20 mouse cellular contexts compared by ENCODE assay signal in the genomic region with DNA sequence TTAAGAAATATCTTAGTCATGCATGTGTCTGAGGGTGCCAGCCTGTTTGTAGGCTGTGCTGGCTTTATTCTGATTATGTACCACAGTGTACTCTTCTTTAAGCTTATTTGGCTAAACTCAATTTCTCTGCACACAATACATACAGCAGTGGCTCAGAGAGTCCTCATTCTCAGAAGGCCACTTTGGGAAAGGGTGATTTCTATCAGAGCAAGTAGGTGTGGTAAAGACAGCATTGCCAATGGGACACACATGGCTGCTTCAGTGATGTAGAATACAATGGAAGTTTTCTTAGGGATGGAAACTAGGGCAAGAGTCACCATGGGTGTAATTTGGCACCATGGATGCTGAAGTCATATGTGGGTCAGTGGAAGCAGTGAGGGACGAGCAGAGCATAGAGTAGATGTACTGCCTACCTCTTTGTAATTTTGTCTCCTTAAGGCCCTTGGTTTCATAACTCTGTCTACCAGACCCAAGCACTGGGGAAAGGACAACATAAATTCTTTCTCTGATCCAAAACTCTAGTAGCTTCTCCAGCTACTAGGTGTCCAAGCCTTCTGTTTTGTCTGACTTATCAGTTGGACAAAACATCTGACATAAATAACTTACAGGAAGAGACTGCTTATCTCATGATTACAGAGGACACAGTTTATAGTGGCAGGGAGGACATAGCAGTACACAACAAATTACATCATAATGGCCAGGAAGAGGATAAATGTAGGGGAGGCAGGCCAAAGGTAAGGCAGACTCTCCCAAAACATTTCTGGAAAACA. TPM values are rescaled to one million over a fixed set of nuclear protein-coding genes. Genes with fewer than 3 reads are reported as not detected.
DNase-seq lines count a peak whose midpoint lies in the region; ATAC-seq and TF ChIP-seq lines count a peak whose summit lies in the region.
"Had no signal": no experiment of that assay in that cellular context is flagged by ENCODE, and none has a peak within 500 bp of the region (broad histone marks: within the 10 kb centered on the region; RNA-seq: fewer than 3 reads in every experiment).

No protein-coding gene starts in this region.

- intact Hi-C loops in left cerebral cortex, postnatal 25 days (cut with DNase I) = no loop called here

- 45% methylated on average over 1 of the region's 1 CpGs for WGBS in lung, postnatal 0 days
- 33% methylated on average over 1 of the region's 1 CpGs for WGBS in liver, embryonic 12.5 days (ENCODE audit: insufficient replicate concordance)
- 80% methylated on average over 1 of the region's 1 CpGs for WGBS in hindbrain, embryonic 16.5 days

- peak; percentile 91 for DNase-seq in heart, adult 11 months
- DNase-seq in heart, postnatal 4 days = no peak
- peak; percentile 59 for DNase-seq in lung, postnatal 0 days (ENCODE audit: low spot score)
- no peak for DNase-seq in lung, postnatal 4 days
- no peak for DNase-seq in thymus, postnatal 4 days
- DNase-seq in left cerebral cortex, postnatal 25 days (ENCODE audit: low spot score in 2 of 2) = no peak
- DNase-seq: adrenal gland, adult 8-10 months; cerebellum, postnatal 14 days; lung, embryonic 14.5 days; right cerebral cortex, postnatal 25 days had no signal

- TF ChIP-seq CTCF in lung, postnatal 0 days (IDR thresholded peaks at IDR 0.05) = no peak

- no peaks in the 10 kb centered on the region for H3K9me3 ChIP-seq in lung, postnatal 0 days (ENCODE audit: low read length)
- H3K9me3 ChIP-seq in liver, embryonic 12.5 days (replicated peaks) = no peaks in the 10 kb centered on the region
- H3K9me3 ChIP-seq in hindbrain, embryonic 16.5 days (ENCODE audit: control insufficient read depth, low read length) = no peaks in the 10 kb centered on the region
- H3K9me3 ChIP-seq: forebrain, embryonic 10.5 days; midbrain, embryonic 13.5 days had no signal

- H3K27me3 ChIP-seq in lung, postnatal 0 days (replicated peaks; ENCODE audit: insufficient read depth, low read length) = no peaks in the 10 kb centered on the region
- no peaks in the 10 kb centered on the region for H3K27me3 ChIP-seq in liver, embryonic 12.5 days (replicated peaks)
- H3K27me3 ChIP-seq in hindbrain, embryonic 16.5 days (replicated peaks; ENCODE audit: control insufficient read depth, insufficient read depth, low read length) = no peaks in the 10 kb centered on the region
- H3K27me3 ChIP-seq: midbrain, embryonic 13.5 days had no signal

- no peaks in the 10 kb centered on the region for H3K36me3 ChIP-seq in lung, postnatal 0 days (ENCODE audit: insufficient read depth, low read length)
- no peaks in the 10 kb centered on the region for H3K36me3 ChIP-seq in liver, embryonic 12.5 days
- no peaks in the 10 kb centered on the region for H3K36me3 ChIP-seq in hindbrain, embryonic 16.5 days (ENCODE audit: control insufficient read depth, insufficient read depth, low read length)
- H3K36me3 ChIP-seq: forebrain, embryonic 10.5 days; midbrain, embryonic 13.5 days had no signal

- ATAC-seq in lung, postnatal 0 days = peak; percentile 92
- ATAC-seq in liver, embryonic 12.5 days = peak; percentile 70
- ATAC-seq in hindbrain, embryonic 16.5 days = no peak
- ATAC-seq: inflammation-experienced regulatory T-cells, adult 6 months; midbrain, embryonic 13.5 days had no signal

- H3K4me1 ChIP-seq in lung, postnatal 0 days (ENCODE audit: insufficient read depth, low read depth, low read length) = no peaks in the 10 kb centered on the region
- H3K4me1 ChIP-seq in liver, embryonic 12.5 days = no peaks in the 10 kb centered on the region
- no peaks in the 10 kb centered on the region for H3K4me1 ChIP-seq in hindbrain, embryonic 16.5 days (ENCODE audit: control insufficient read depth, insufficient read depth, low read depth, low read length)
- H3K4me1 ChIP-seq: forebrain, embryonic 10.5 days; midbrain, embryonic 13.5 days had no signal

- no peak overlapping the region for H3K9ac ChIP-seq in lung, postnatal 0 days (replicated peaks; ENCODE audit: low read depth)
- H3K9ac ChIP-seq in liver, embryonic 12.5 days = no peak overlapping the region
- H3K9ac ChIP-seq in hindbrain, embryonic 16.5 days (ENCODE audit: low read depth, low read length) = no peak overlapping the region
- H3K9ac ChIP-seq: lung, embryonic 14.5 days; midbrain, embryonic 13.5 days had no signal

- H3K4me2 ChIP-seq in lung, postnatal 0 days (replicated peaks; ENCODE audit: low read depth, low read length) = no peak overlapping the region
- no peak overlapping the region for H3K4me2 ChIP-seq in liver, embryonic 12.5 days
- no peak overlapping the region for H3K4me2 ChIP-seq in hindbrain, embryonic 16.5 days (ENCODE audit: low read length)
- H3K4me2 ChIP-seq: lung, embryonic 14.5 days; midbrain, embryonic 13.5 days had no signal

- H3K27ac ChIP-seq in lung, postnatal 0 days (ENCODE audit: low read length) = peak overlapping the region; percentile 60
- no peak overlapping the region for H3K27ac ChIP-seq in liver, embryonic 12.5 days
- H3K27ac ChIP-seq in hindbrain, embryonic 16.5 days (ENCODE audit: low read depth, low read length) = no peak overlapping the region
- H3K27ac ChIP-seq: forebrain, embryonic 10.5 days; kidney, postnatal 0 days; midbrain, embryonic 13.5 days had no signal

- H3K4me3 ChIP-seq in lung, postnatal 0 days (ENCODE audit: low read depth, low read length) = no peak overlapping the region
- H3K4me3 ChIP-seq in liver, embryonic 12.5 days = no peak overlapping the region
- no peak overlapping the region for H3K4me3 ChIP-seq in hindbrain, embryonic 16.5 days (ENCODE audit: low read length)
- H3K4me3 ChIP-seq: forebrain, embryonic 10.5 days; midbrain, embryonic 13.5 days had no signal

- TF ChIP-seq EP300 in lung, postnatal 0 days (IDR thresholded peaks at IDR 0.05) = peak; percentile 99

RNA-seq across cellular contexts. Expression of a gene that starts 24.0 kb away (rescaled TPM):
- not detected for total RNA-seq in heart, postnatal 4 days (2021)
- 0.10 and 0.19 TPM in 2 replicates for polyA plus RNA-seq in lung, postnatal 0 days (2015; fragmentation: Nextera tagmentation; extraction: Ambion mirVana)
- polyA plus RNA-seq in liver, embryonic 12.5 days (2016; fragmentation: Nextera tagmentation; extraction: Ambion mirVana) = not detected in 2 replicates
- total RNA-seq in left cerebral cortex, postnatal 25 days (2021) = not detected
- polyA plus RNA-seq in hindbrain, embryonic 16.5 days (2015; fragmentation: Nextera tagmentation; extraction: Ambion mirVana) = not detected in 2 replicates
- total RNA-seq: adrenal gland, adult 8-10 months; gastrocnemius, adult 18-20 months; hematopoietic stem cell, adult 5-6 weeks; layer of hippocampus, adult 8-10 months; left cerebral cortex, postnatal 10 days had no signal
- polyA plus RNA-seq: forebrain, embryonic 10.5 days; inflammation-experienced regulatory T-cells, adult 6 months; kidney, postnatal 0 days; lung, embryonic 14.5 days; midbrain, embryonic 13.5 days had no signal

RNA-seq across cellular contexts. Expression of a gene that starts 49.8 kb away (rescaled TPM):
- 1,000 to 10,000 TPM; 1,072 to 1,101 TPM for total RNA-seq in heart, postnatal 4 days (2021)
- polyA plus RNA-seq in lung, postnatal 0 days (2015; fragmentation: Nextera tagmentation; extraction: Ambion mirVana) = 448 and 458 TPM in 2 replicates
- polyA plus RNA-seq in liver, embryonic 12.5 days (2016; fragmentation: Nextera tagmentation; extraction: Ambion mirVana) = 10.3 and 11.0 TPM in 2 replicates
- 1 to 10 TPM; 2.2 to 2.7 TPM for total RNA-seq in left cerebral cortex, postnatal 25 days (2021)
- 3.3 and 7.0 TPM in 2 replicates for polyA plus RNA-seq in hindbrain, embryonic 16.5 days (2015; fragmentation: Nextera tagmentation; extraction: Ambion mirVana)

Comparison
In these comparisons a context has a peak if more than half of its experiments do, and no peak if none do; other contexts are left out.
1. DNase-seq: peak in heart, adult 11 months (single experiment) and lung, postnatal 0 days (single experiment); none in heart, postnatal 4 days (single experiment), lung, postnatal 4 days (0 of 2), thymus, postnatal 4 days (single experiment) and left cerebral cortex, postnatal 25 days (0 of 2).
2. RNA of a gene that starts 49.8 kb away (polyA plus RNA-seq): 448 to 458 TPM in lung, postnatal 0 days; 10.3 to 11.0 TPM in liver, embryonic 12.5 days and 3.3 to 7.0 TPM in hindbrain, embryonic 16.5 days; every median in the first group is over 10 times any median in the second.